Mouse (Mus musculus): Measurements from ENCODE around the gene Vmn1r137.
"Not testable (repeated sequence)": the region's sequence is repeated elsewhere in the genome, so short reads cannot be mapped to it uniquely, and the experiment has no call there.

Gene Vmn1r137

GRCm38 (mm10) chr7:21994287-21994686 is at the start of gene Vmn1r137:
TSS of gene Vmn1r137 (plus strand) at chr7:21994587.
- DNase-seq (ENCODE audit: low spot score in 2 of 2) = not testable (repeated sequence)

- DNase-seq (ENCODE audit: low spot score in 2 of 2) = not testable (repeated sequence)
These were observed 34.4 kb downstream of the Vmn1r137 start, which contains the start of gene Vmn1r138 for GRCm38 (mm10) chr7:22028797-22029196. TSS of gene Vmn1r138 (minus strand) at chr7:22028897.

Data from urinary bladder, postnatal 36 days (tissue).